1 mouse cellular context compared by ENCODE assay signal in genomic region chr11:80183705-80184255, GRCm38 (mm10).
TF ChIP-seq lines count a peak whose summit lies in the region.

Gene Rnf135, plus strand, starts transcription at chr11:80183851.

TF ChIP-seq in CH12.LX, 34 proteins besides CTCF, POLR2A, EP300 and RAD21 (continued from another document):
- TF ChIP-seq TBP (conservative IDR thresholded peaks at IDR 0.05; ENCODE audit: low read depth, low read length): 0 out of 2 replicates have a peak, but pooled peaks have one; percentile 1
- TF ChIP-seq SMC3 (IDR thresholded peaks at IDR 0.05; ENCODE audit: low read depth, low read length): no peak
- TF ChIP-seq E2F4 (IDR thresholded peaks at IDR 0.05; ENCODE audit: insufficient replicate concordance, low read depth, low read length): 0 out of 2 replicates have a peak, but pooled peaks have one; percentile 18
- TF ChIP-seq PAX5 (IDR thresholded peaks at IDR 0.05; ENCODE audit: low read length): no peak
- TF ChIP-seq MAX (IDR thresholded peaks at IDR 0.05; ENCODE audit: low read length): peak; percentile 52; the same call in 1 of the 2 replicates
- TF ChIP-seq HCFC1 (IDR thresholded peaks at IDR 0.05; ENCODE audit: low read depth, low read length): peak; percentile 70
- TF ChIP-seq MXI1 (IDR thresholded peaks at IDR 0.05; ENCODE audit: low read depth, low read length): peak; percentile 71
- no peak for TF ChIP-seq USF1 (IDR thresholded peaks at IDR 0.05; ENCODE audit: low read depth, low read length)
- no peak for TF ChIP-seq GABPA (IDR thresholded peaks at IDR 0.05; ENCODE audit: insufficient replicate concordance, low read depth, low read length)
- TF ChIP-seq RCOR1 (conservative IDR thresholded peaks at IDR 0.05; ENCODE audit: low read depth, low read length): 0 out of 2 replicates have a peak, but pooled peaks have one; percentile 31
- peak; percentile 56 for TF ChIP-seq MYC (IDR thresholded peaks at IDR 0.05; ENCODE audit: low read depth, low read length)
- TF ChIP-seq USF2 (conservative IDR thresholded peaks at IDR 0.05; ENCODE audit: low read depth, low read length): no peak
- no peak for TF ChIP-seq IRF4 (IDR thresholded peaks at IDR 0.05; ENCODE audit: low read depth, low read length)
- TF ChIP-seq NELFE (IDR thresholded peaks at IDR 0.05; ENCODE audit: low read depth, low read length): peak; percentile 98
- TF ChIP-seq MEF2A (IDR thresholded peaks at IDR 0.05; ENCODE audit: borderline replicate concordance, low read depth, low read length): peak; percentile 74; the same call in 1 of the 2 replicates
- peak; percentile 91 for TF ChIP-seq SIN3A (IDR thresholded peaks at IDR 0.05; ENCODE audit: low read length)
- TF ChIP-seq NRF1 (IDR thresholded peaks at IDR 0.05; ENCODE audit: low read depth, low read length): peak; percentile 56
- TF ChIP-seq UBTF (IDR thresholded peaks at IDR 0.05; ENCODE audit: low read depth, low read length): 0 out of 2 replicates have a peak, but pooled peaks have one; percentile 31
- TF ChIP-seq ZKSCAN1 (IDR thresholded peaks at IDR 0.05; ENCODE audit: borderline replicate concordance, low read depth, low read length): no peak
